Mouse (Mus musculus) cerebellum, adult 2 months (tissue): ENCODE results near the gene Vps37c.

Source experiments
- CTCF ChIP-seq: fragments of 200-500 bp; IDR thresholded peaks from 2 replicates; pipeline ENCODE4 v1.5.1; 2011; ENCODE audit warnings: low read depth, mild to moderate bottlenecking, control low read depth, low read length, moderate library complexity, borderline replicate concordance; ENCODE audit not compliant: insufficient read depth
- POLR2A ChIP-seq: fragments of 200-500 bp; IDR thresholded peaks from 2 replicates; pipeline ENCODE4 v1.6.1; 2011; ENCODE audit warnings: low read length, control low read depth, borderline replicate concordance; ENCODE audit not compliant: insufficient read depth

GRCm38 (mm10) chr19:10752646-10753045, 64.1 kb downstream of the Vps37c start:
- TF ChIP-seq CTCF (no peak), POLR2A (no peak)
